Mouse (Mus musculus) T-helper 17 cell (primary cell): ENCODE measurements around the gene Mta3.
"Not testable (repeated sequence)": the region's sequence is repeated elsewhere in the genome, so short reads cannot be mapped to it uniquely, and the experiment has no call there.

ENCODE experiments used
- in situ Hi-C, 2 experiments: fragments of 300-600 bp; cut with MboI, MseI; formaldehyde crosslinking; loops; 1 replicate in 1 of 2; 2 replicates in 1 of 2; pipeline ENCODE4 v1.15.1; 2025; ENCODE audit warnings: high pct_unique_total_duplicates in 2 of 2

Mta3 gene

GRCm38 (mm10) chr17:83708256-83708655, 2.3 kb downstream of the Mta3 start:
- in situ Hi-C loops: no loop called here

- in situ Hi-C loops: no loop called here
Observed at GRCm38 (mm10) chr17:83708891-83709290, 2.9 kb downstream of the Mta3 start.

DNA sequence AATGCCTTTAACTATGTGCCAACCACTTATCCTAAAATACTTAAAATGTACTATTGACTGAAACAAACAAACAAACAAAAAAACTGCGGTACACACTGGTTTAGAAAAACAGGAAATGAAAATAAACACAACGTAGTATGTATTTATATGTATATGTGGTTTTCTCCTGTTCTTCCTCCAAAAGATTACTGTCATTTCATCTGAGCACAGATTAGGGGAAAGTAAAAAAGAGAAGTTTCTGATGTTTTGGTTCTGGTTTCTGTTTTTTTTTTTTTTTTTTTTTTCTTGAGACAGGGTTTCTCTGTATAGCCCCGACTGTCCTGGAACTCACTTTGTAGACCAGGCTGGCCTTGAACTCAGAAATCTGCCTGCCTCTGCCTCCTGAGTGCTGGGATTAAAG, 3.6 kb downstream of the Mta3 start:
- in situ Hi-C loops: not testable (repeated sequence)

GRCm38 (mm10) chr17:83710639-83711038, 4.7 kb downstream of the Mta3 start:
- in situ Hi-C loops: no loop called here

DNA sequence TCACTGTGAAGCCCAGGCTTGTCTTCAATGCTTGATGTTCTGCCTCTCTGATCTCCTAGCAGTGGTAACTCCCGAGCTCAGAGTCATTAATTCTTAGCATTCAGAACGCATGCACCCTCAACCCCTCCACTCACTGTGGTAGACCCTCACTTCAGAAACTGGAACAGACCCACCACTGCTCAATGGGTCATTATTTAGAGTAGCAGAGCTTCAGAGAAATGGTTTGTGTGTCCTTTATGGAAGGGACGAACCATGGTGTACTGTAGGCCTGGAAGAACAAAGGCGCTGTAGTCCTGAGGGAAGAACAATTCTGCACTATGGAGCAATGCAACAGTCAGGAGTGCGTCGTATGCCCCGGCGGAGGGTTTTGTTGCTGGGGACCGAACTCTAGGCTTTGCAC, 6.4 kb downstream of the Mta3 start:
- in situ Hi-C loops: no loop called here

DNA sequence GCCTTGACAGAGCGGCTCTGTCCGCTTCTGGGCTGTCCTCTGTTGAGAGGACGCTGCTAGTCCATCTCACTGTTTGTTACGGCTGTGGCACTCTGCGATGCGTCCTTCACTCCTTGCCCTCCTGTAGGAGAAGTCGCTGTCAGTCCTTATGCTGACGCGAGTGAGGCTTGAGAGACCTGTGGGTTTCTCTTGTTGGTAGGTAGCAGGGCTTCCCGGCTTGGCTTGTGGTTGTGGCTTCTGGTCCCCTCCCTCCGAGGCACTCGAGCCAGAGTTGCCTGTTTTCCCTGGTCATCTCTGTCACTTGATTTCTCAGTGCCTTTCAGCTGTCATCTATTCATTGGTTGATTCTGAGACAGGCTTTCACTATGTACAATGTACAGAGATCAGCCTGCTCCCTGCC, 14.5 kb downstream of the Mta3 start:
- in situ Hi-C loops: no loop called here

DNA sequence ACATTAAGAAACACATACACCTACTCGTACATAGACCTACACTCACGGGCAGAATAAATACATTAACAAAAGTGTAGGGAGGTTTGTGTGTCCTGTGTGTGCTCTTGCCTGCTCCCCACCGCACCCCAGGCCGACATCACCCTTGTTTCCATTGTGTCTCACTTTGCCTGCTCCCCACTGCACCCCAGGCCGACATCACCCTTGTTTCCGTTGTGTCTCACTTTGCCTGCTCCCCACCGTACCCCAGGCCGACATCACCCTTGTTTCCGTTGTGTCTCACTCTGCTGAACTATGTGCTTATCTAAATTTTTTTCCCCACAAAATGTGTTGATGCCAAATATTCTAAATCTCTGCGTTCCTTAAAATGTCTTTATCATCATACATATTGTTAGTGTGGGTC, 15.2 kb downstream of the Mta3 start:
- in situ Hi-C loops: no loop called here

DNA sequence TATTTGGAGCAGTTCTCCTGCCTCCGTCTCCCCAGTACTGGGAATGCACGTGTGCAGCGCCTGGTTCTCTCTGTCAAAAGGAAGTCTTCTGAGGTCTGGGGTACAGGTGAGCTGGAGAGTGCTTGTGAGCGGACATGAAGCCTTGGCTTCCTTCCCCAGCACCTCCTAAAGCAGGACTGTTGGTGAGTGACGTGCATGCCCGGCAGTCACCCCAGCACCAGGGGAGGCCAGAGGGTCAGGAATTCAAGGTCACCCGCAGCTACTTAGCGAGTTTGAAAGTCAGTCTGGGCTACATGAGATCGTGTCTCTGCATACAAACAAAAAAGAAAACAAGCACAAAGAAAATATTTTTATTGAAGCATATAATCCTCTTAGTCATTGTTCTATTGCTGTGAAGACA, 17.1 kb downstream of the Mta3 start:
- in situ Hi-C loops: no loop called here

DNA sequence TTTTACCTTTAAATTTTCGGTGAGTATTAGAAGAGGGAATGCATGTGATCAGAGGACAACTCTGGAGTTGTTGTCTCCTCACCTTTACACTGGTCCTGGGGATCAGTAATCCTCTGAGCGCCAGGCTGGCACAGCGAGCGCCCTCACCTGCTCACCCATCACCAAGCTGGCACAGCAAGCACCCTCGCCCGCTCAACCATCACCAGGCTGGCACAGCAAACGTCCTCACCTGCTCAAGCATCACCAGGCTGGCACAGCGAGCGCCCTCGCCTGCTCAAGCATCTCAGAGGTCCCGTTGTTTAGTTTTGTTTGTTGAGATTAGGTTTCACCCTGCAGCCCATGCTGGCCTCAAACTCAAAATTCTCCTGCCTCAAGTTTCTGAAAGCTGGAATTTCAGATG, 20.5 kb downstream of the Mta3 start:
- in situ Hi-C loops: no loop called here

DNA sequence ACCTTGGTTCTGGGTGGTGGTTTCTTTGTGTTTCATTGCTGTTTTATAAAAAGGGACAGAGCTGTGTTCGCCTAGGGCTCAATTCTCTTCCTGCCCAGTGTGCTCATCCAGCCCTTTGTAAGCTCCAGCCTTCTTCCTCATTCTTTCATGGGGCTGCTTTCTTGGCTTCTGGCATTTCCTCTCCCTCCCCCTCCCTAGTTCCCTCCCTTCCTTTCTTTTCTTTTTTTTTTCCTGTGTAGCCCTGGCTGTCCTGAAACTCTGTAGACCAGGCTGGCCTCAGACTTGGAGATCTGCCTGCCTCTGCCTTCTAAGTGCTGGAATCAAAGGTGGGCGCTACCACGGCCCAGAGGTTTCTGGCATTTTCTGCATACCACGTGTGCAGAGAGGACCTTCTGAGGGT, 21.7 kb downstream of the Mta3 start:
- in situ Hi-C loops: no loop called here

GRCm38 (mm10) chr17:83729029-83729428, 23.1 kb downstream of the Mta3 start:
- in situ Hi-C loops: no loop called here

- in situ Hi-C loops: loop anchor here (5.0 to 10.0 kb wide), 3 partner anchors 93 to 455 kb away; no protein-coding TSS in a partner anchor
Observed at GRCm38 (mm10) chr17:83730123-83730522, 24.2 kb downstream of the Mta3 start.

DNA sequence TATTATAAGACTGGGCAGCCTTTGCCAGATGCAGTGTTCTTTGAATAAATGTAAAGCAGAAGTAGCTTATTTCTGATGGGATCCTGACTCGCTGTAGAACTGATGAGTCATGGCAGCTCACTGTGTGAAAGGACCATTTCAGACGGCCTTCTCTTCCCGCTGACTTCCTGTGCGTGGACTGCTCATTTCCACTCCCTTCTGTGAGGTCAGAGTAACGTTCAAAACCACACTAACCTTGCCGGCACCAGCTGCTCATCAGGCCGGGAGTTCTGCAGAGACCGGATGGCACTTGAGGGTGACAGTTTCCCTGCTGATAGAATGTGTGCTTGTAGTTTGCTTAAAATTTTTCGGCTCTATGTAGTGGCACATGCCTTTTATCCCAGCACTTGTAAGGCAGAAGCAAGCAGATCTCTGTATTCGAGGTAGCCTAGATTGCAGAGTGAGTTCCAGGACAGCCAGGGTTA, 26.2 kb downstream of the Mta3 start:
- in situ Hi-C loops: loop anchor here (5.0 to 10.0 kb wide), 3 partner anchors 95 to 457 kb away; no protein-coding TSS in a partner anchor

- in situ Hi-C loops: loop anchor here (5.0 to 10.0 kb wide), 3 partner anchors 96 to 458 kb away; no protein-coding TSS in a partner anchor
Observed at GRCm38 (mm10) chr17:83732801-83733200, 26.8 kb downstream of the Mta3 start.

DNA sequence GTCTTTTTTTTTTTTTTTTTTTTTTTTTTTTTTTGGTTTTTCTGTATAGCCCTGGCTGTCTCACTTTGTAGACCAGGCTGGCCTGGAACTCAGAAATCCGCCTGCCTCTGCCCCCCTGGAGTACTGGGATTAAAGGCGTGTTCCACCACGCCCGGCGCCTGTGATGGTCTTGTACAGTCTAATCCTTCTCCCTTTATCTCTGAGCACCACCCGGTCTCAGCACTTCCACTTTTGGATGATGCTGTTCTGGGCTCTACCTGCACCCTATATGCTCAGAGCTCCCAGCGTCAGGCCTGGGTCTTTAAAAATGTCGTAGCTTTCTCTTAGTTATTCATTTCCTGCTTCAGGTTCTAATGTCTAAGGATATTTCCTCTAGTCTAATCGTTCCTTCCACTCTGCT, 30.7 kb downstream of the Mta3 start:
- in situ Hi-C loops: loop anchor here (10.0 kb wide), 2 partner anchors 252 to 462 kb away; no protein-coding TSS in a partner anchor

GRCm38 (mm10) chr17:83737775-83738174, 31.8 kb downstream of the Mta3 start:
- in situ Hi-C loops: loop anchor here (10.0 kb wide), 2 partner anchors 253 to 463 kb away; no protein-coding TSS in a partner anchor

DNA sequence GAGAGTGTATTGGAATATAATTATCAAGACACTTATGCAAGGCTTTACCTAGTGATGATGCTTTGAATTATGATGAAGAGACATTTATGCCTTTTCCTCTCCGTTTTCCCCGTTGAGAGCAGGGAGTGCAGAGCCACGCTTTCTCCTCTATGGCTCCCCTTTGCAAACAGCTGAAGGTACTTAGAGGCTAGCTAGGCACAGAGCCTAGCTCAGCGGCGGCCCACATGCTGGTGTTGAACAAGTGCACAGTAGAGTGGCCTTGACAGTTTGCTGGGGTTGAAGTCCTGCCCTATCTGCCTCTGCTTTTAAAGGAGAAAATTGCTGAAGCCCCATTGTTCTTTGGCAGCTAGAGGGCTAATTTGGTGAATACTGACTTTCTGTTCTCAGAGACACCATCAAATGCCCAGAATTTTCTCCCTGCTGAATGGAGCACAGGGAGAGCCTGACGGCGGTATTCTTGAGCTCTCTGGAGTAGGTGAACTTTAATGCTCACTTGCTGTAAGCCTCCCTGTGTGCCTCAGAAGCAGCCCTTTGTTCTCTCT, 34.2 kb downstream of the Mta3 start:
- in situ Hi-C loops: no loop called here

DNA sequence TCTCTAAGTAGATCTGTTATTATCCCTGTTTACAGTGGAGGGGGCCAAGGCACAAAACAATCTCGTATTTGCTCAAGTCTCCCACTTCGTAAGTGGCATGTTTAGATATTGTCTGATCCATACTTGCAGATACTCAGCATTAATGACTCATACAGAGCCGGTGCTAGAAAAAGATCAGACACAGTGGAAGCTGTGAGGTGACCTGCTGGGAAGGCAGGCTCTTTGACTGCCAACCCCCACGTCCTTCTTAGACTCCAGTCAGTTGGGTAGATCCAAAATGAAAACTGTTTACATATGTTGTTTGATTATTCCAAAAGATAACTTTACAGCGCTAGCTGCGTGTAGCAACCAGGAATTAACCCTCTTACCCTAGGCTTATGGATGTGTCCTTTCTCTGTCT, 35.3 kb downstream of the Mta3 start:
- in situ Hi-C loops: no loop called here

DNA sequence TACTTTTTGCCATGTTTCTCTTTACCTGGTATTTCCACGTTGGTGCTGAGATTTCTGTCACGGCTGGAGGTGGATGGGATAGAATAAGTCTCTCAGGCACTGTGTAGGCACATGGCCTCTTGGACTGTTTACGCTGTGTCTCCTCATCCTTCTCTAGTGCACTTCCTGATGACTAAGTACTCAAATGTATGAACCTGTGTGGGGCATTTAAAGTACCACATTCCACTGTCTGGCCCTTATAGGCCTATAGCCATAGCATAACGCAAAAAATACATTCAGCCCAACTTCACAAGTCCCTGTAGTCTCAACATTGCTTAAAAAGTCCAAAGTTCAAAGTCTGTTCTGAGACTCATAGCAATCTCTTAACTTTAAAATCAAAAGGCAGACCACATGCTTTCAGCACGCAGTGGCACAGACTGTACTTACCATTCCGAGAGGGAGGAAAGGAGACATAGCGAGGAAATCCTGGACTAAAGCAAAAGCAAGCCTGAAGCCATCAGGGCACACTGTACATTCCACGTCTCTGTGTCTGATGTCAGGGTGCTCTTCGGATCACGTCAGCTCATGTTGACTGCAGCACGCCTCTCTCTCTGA, 38.4 kb downstream of the Mta3 start:
- in situ Hi-C loops: no loop called here

DNA sequence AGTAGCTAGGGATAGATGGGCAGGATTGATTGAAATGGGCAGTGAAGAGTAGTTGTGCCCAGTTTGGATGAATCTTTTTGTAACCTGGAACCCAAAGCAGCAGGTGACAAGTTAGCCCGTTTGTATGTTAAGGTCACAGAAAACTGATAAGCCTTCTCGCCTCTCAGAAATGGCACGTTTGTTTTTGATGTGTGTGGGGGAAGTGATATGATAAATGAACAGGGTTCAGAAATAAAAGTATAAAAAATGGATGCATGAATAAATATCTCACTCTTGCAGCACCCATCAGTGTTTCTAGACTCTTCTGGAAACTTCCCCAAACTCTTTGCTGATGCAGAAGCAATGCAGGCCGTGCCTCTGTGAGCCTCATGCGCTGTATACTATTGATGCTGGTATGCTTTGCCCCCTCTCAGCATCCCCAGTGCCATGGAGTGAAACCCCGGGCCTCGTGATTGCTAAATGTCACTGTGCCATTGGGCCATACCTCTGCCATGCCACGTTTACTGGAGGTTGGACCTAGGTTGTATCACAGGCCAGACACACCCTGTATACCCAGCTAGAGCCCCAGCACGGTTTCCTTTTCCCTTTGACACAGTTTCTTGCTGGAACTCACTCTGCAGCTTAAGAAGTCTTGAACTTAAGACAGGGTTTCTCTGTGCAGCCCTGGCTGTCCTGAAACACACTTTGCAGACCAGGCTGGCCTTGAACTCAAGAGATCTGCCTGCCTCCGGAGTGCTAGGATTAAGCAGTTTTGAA, 41.6 kb downstream of the Mta3 start:
- in situ Hi-C loops: no loop called here

GRCm38 (mm10) chr17:83750216-83750950, 44.4 kb downstream of the Mta3 start:
- in situ Hi-C loops: no loop called here
